Mouse (Mus musculus) testis, adult 2 months (tissue): ENCODE results near the gene Micall2. TPM values are rescaled to one million over a fixed set of nuclear protein-coding genes. Genes with fewer than 3 reads are reported as not detected.
"Not testable (repeated sequence)": the region's sequence is repeated elsewhere in the genome, so short reads cannot be mapped to it uniquely, and the experiment has no call there.

Experiments
- H3K27ac ChIP-seq: fragments of 200-500 bp; 2 replicates; pipeline ENCODE4 v1.5.1; 2012; ENCODE audit warnings: low read depth, low read length; ENCODE audit not compliant: control insufficient read depth, insufficient read depth
- H3K27me3 ChIP-seq: fragments of 200-500 bp; 2 replicates; pipeline ENCODE4 v1.6.1; 2012; ENCODE audit warnings: mild to moderate bottlenecking, low read length, moderate library complexity; ENCODE audit not compliant: control insufficient read depth, insufficient read depth
- H3K36me3 ChIP-seq: fragments of 200-500 bp; 2 replicates; pipeline ENCODE4 v1.6.1; 2012; ENCODE audit warnings: mild to moderate bottlenecking, low read length; ENCODE audit not compliant: control insufficient read depth, insufficient read depth
- H3K4me1 ChIP-seq: fragments of 200-500 bp; 2 replicates; pipeline ENCODE4 v1.6.1; 2012; ENCODE audit warnings: low read length; ENCODE audit not compliant: control insufficient read depth, insufficient read depth
- H3K4me3 ChIP-seq: fragments of 200-500 bp; 2 replicates; pipeline ENCODE4 v1.5.1; 2012; ENCODE audit warnings: low read depth, mild to moderate bottlenecking, low read length, moderate library complexity, mixed read lengths; ENCODE audit not compliant: control insufficient read depth
- CTCF ChIP-seq: fragments of 200-500 bp; IDR thresholded peaks from 2 replicates; pipeline ENCODE4 v1.5.1; 2012; ENCODE audit warnings: low read depth, mild to moderate bottlenecking, inconsistent platforms, low read length, moderate library complexity; ENCODE audit not compliant: control insufficient read depth, insufficient read depth, insufficient replicate concordance
- POLR2A ChIP-seq: fragments of 200-500 bp; IDR thresholded peaks from 2 replicates; pipeline ENCODE4 v1.6.1; 2012; ENCODE audit warnings: low read depth, mild to moderate bottlenecking, inconsistent platforms, low read length, moderate library complexity; ENCODE audit not compliant: control insufficient read depth
- polyA plus RNA-seq: library from polyadenylated mRNA; depleted of rRNA; stranded (reverse); fragments of >200 nt; gene quantifications from 2 replicates; pipeline ENCODE4 v1.2.3, GENCODE M21; 2012

Gene Micall2
- polyA plus RNA-seq, 1 experiment, result 3.7 TPM

DNA sequence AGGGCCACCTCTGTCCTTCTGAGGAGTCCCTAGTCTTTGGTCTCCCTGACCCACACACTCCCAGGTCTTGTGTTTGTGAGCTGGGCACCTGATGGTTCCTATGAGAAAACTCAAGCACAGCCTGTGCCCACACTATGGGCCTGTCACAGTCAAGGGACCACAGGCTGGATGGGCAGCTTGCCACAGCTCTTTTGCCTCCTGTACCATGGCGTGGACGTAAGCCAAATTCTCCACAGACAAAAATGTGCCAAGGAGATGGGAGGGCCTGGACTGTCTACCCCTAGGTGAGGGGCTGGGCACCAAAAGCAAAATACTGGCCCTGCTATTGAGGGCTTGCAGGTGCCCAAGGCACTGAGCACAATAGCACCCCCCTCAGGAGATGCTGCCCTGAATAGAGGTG lies 20.4 kb upstream of the Micall2 start:
- Histone ChIP-seq H3K4me3 (no peak overlapping the region), H3K4me1 (no peaks in the 10 kb centered on the region), H3K27me3 (no peaks in the 10 kb centered on the region), H3K36me3 (peaks cover 3% of the 10 kb centered on the region), H3K27ac (no peak overlapping the region)
- no peak for TF ChIP-seq CTCF

DNA sequence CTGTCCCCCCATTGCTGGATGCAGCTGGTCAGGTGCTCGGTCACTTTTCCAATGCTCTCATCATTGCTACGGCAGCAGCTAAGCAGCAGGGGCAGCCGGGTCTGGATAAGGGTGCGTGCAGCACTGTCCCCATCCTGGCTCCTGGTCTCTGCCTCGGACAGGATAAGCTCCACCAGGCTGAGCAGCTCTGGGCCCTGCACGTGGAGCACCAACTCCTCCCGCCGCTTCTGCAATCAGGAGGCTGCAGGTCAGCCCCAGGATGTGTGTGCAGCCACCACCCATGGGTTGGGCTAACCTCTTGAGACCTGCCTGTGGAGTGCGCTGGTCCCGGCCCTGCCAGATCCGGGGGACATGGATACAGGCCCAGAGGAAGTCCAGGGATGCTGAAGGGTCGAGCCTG lies 20.0 kb upstream of the Micall2 start:
- TF ChIP-seq CTCF, result no peak
- no peak for TF ChIP-seq POLR2A
- no peak overlapping the region for H3K27ac ChIP-seq
- no peaks in the 10 kb centered on the region for H3K27me3 ChIP-seq
- peaks cover 3% of the 10 kb centered on the region; the same call in 1 of the 2 replicates for H3K36me3 ChIP-seq
- H3K4me3 ChIP-seq, result no peak overlapping the region
- no peaks in the 10 kb centered on the region for H3K4me1 ChIP-seq

DNA sequence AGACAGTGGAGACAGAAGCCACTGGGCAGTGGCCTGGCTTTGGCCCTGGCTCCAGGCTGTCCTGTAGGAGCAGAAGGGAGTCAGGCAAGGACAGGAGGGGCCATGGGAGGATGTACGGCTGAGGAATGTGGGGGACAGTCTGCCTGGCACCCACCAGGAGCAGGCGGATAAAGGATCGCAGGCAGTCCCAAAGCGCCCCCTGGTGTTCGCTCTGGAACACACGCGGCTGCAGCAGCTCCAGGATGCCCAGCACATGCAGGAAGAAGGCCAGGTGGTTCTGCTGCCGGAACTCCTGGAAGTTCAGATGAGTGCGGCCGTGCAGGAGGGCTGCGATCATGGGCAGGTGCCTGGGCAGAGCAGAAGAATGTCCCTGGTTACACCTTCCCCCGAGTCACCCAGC lies 18.6 kb upstream of the Micall2 start:
- Histone ChIP-seq H3K4me3 (peak overlapping the region; percentile 17), H3K27me3 (no peaks in the 10 kb centered on the region), H3K4me1 (no peaks in the 10 kb centered on the region), H3K27ac (no peak overlapping the region), H3K36me3 (peaks cover 3% of the 10 kb centered on the region; the same call in 1 of the 2 replicates)
- TF ChIP-seq POLR2A, result no peak
- TF ChIP-seq CTCF, result peak; percentile 67

DNA sequence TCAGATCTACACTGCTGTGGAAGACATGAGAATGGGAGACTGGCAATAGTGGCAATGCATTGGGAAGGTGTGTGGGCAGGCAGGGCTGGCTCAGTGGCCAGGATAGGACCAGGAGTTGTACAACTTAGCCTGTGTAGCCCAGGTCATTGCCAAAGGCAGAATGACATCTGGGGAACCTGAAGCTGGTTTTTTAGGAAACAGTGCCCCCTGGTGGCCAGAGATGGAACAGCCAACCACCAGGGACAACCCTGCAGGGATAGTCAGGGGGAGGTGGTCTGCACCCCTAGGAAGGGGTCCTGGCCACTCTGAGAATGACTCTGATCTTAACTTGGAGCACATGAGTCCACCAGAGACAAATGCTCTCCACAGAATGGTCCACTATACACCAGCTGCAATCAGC lies 14.4 kb upstream of the Micall2 start:
- H3K4me3 ChIP-seq, result no peak overlapping the region
- H3K36me3 ChIP-seq, result peaks cover 3% of the 10 kb centered on the region; the same call in 1 of the 2 replicates
- no peaks in the 10 kb centered on the region for H3K4me1 ChIP-seq
- no peaks in the 10 kb centered on the region for H3K27me3 ChIP-seq
- TF ChIP-seq POLR2A (no peak), CTCF (peak; percentile 81)
- no peak overlapping the region for H3K27ac ChIP-seq

DNA sequence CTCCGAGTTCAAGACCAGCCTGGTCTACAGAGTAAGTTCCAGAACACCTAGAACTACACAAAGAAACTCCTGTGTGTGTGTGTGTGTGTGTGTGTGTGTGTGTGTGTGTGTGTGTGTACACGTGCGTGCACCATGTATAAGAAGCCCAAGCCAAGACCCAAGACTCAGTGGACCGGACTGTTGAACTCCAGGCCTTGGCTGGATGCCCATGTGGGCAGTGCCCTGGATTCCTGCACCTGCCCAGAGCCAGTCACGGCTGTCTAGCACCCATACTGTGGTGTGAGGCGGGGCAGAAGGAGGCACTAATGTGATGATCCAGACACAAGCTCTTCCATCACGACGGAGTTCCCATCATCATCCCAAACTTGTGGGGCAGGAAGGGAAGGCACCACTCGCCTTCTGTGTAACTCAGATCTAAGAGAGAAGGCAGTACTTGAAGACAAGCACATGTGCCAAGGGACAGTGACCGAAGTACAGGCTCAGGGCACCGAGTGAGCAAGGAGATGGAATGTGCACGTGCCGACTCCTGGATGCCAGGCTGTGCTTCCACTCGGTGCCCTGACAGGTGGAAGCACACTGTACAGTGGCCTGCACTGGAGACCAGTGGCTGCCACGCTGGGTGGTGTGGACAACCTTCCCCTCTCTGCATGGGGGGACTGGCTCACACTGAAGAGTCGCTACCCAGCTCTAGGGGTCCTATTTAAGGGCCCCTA lies 13.4 kb upstream of the Micall2 start:
- Histone ChIP-seq H3K27ac (no peak overlapping the region), H3K36me3 (no peaks in the 10 kb centered on the region; the same call in 1 of the 2 replicates), H3K4me3 (no peak overlapping the region), H3K4me1 (no peaks in the 10 kb centered on the region), H3K27me3 (no peaks in the 10 kb centered on the region)
- TF ChIP-seq POLR2A (no peak), CTCF (no peak)

DNA sequence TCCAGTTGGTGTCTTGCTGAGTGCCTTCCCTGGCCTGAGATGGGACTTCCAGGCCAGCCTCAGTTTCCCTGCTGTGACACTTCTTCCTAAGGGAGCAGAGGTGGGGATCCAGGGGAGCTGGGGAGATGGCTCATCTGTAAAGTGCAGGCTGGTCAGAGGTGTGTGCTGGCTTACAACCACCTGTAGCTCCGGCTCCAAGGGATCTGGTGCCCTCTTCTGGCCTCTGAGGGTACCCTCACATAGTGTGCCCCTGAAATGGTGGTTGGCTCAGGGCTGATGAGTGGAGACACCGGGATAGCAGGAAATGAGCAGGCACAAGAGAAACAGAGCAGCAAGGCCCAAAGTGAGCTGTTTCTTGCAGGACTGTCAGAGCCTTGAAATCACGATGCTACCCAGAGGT lies 9.6 kb upstream of the Micall2 start:
- H3K36me3 ChIP-seq, result no peaks in the 10 kb centered on the region
- no peaks in the 10 kb centered on the region for H3K27me3 ChIP-seq
- no peak overlapping the region for H3K4me3 ChIP-seq
- no peaks in the 10 kb centered on the region for H3K4me1 ChIP-seq
- TF ChIP-seq POLR2A, result no peak
- peak; percentile 57; the same call in 1 of the 2 replicates for TF ChIP-seq CTCF
- no peak overlapping the region for H3K27ac ChIP-seq

DNA sequence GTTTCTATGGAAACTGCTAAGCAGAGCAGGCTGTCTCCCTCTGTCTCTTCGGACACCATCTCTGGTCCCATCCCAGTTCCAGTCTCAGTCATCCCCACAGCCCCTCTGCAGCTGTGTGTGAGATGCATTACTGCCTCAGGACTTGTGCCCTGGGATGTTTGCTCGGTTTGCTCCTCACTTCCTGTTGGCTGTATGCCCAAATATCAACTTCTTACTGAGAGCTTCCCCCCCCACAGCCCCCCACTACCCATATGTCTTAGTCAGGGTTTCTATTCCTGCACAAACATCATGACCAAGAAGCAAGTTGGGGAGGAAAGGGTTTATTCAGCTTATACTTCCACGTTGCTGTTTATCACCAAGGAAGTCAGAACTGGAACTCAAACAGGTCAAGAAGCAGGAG lies 6.5 kb upstream of the Micall2 start:
- not testable (repeated sequence) for H3K4me3 ChIP-seq, H3K27me3 ChIP-seq, H3K36me3 ChIP-seq, H3K27ac ChIP-seq, H3K4me1 ChIP-seq
